9 mouse cellular contexts compared by ENCODE assay signal in genomic region chr5:135076368-135076767, GRCm38 (mm10). TPM values are rescaled to one million over a fixed set of nuclear protein-coding genes. Genes with fewer than 3 reads are reported as not detected.
DNase-seq lines count a peak whose midpoint lies in the region; ATAC-seq lines count a peak whose summit lies in the region.
"Had no signal": no experiment of that assay in that cellular context is flagged by ENCODE, and none has a peak within 500 bp of the region (broad histone marks: within the 10 kb centered on the region; RNA-seq: fewer than 3 reads in every experiment).

No protein-coding gene starts in this region.

- DNase-seq in heart, adult 11 months = peak; percentile 94
- DNase-seq in heart, postnatal 36 days = no peak
- no peak for DNase-seq in adrenal gland, postnatal 36 days
- no peak for DNase-seq in urinary bladder, postnatal 4 days (ENCODE audit: low spot score in 2 of 2)
- no peak for DNase-seq in embryo, embryonic 10 days (ENCODE audit: low spot score)

- peak overlapping the region; percentile 98; the same call in 1 of the 2 replicates for H3K9ac ChIP-seq in forebrain, embryonic 15.5 days (replicated peaks)
- no peak overlapping the region for H3K9ac ChIP-seq in kidney, embryonic 15.5 days
- H3K9ac ChIP-seq in midbrain, embryonic 15.5 days = peak overlapping the region; percentile 100

- intact Hi-C loops in heart, postnatal 36 days (cut with DNase I) = no loop called here

- peak overlapping the region; percentile 77 for H3K4me3 ChIP-seq in forebrain, embryonic 15.5 days
- H3K4me3 ChIP-seq in kidney, embryonic 15.5 days (replicated peaks) = peak overlapping the region; percentile 96
- H3K4me3 ChIP-seq in midbrain, embryonic 15.5 days = peak overlapping the region; percentile 100

- H3K36me3 ChIP-seq in forebrain, embryonic 15.5 days = peaks cover 19% of the 10 kb centered on the region
- peaks cover 31% of the 10 kb centered on the region for H3K36me3 ChIP-seq in kidney, embryonic 15.5 days
- H3K36me3 ChIP-seq in midbrain, embryonic 15.5 days (replicated peaks) = peaks cover 8% of the 10 kb centered on the region; the same call in 1 of the 2 replicates

- H3K4me2 ChIP-seq in forebrain, embryonic 15.5 days (replicated peaks) = peak overlapping the region; percentile 72
- peak overlapping the region; percentile 88 for H3K4me2 ChIP-seq in kidney, embryonic 15.5 days
- H3K4me2 ChIP-seq in midbrain, embryonic 15.5 days = peak overlapping the region; percentile 67

- peak overlapping the region; percentile 97 for H3K27ac ChIP-seq in forebrain, embryonic 15.5 days (replicated peaks)
- H3K27ac ChIP-seq in kidney, embryonic 15.5 days = peak overlapping the region; percentile 92
- H3K27ac ChIP-seq in midbrain, embryonic 15.5 days = peak overlapping the region; percentile 95; the same call in 1 of the 2 replicates

- ATAC-seq in forebrain, embryonic 15.5 days (replicated peaks) = no peak
- 0 out of 2 replicates have a peak, but pooled peaks have one; percentile 5 for ATAC-seq in kidney, embryonic 15.5 days (replicated peaks; ENCODE audit: low FRiP score)
- ATAC-seq in midbrain, embryonic 15.5 days (replicated peaks) = no peak

- H3K9me3 ChIP-seq in forebrain, embryonic 15.5 days = no peaks in the 10 kb centered on the region
- H3K9me3 ChIP-seq in kidney, embryonic 15.5 days (replicated peaks) = no peaks in the 10 kb centered on the region
- no peaks in the 10 kb centered on the region for H3K9me3 ChIP-seq in midbrain, embryonic 15.5 days
- H3K9me3 ChIP-seq: heart, embryonic 10.5 days had no signal

- H3K27me3 ChIP-seq in forebrain, embryonic 15.5 days = no peaks in the 10 kb centered on the region
- 0 out of 2 replicates have a peak, but pooled peaks cover 4% of the 10 kb centered on the region for H3K27me3 ChIP-seq in kidney, embryonic 15.5 days
- H3K27me3 ChIP-seq in midbrain, embryonic 15.5 days (replicated peaks) = no peaks in the 10 kb centered on the region

- 90% methylated on average over 14 of the region's 14 CpGs for WGBS in forebrain, embryonic 15.5 days
- 77% methylated on average over 14 of the region's 14 CpGs for WGBS in kidney, embryonic 15.5 days
- WGBS in midbrain, embryonic 15.5 days = 91% methylated on average over 14 of the region's 14 CpGs

- H3K4me1 ChIP-seq in forebrain, embryonic 15.5 days = peaks cover 28% of the 10 kb centered on the region
- H3K4me1 ChIP-seq in kidney, embryonic 15.5 days = peaks cover 37% of the 10 kb centered on the region
- H3K4me1 ChIP-seq in midbrain, embryonic 15.5 days = peaks cover 24% of the 10 kb centered on the region

RNA-seq across cellular contexts. Expression of gene Vps37d, which starts 1.7 kb away (rescaled TPM):
- total RNA-seq in heart, postnatal 36 days (2021) = 1 to 10 TPM in 1 of 2 experiments, under 1 TPM in 1; 0.95 to 1.6 TPM
- polyA plus RNA-seq in forebrain, embryonic 15.5 days (2015; fragmentation: Nextera tagmentation; extraction: Ambion mirVana) = 35.1 and 36.3 TPM in 2 replicates
- polyA plus RNA-seq in kidney, embryonic 15.5 days (2015; fragmentation: Nextera tagmentation; extraction: Ambion mirVana) = 9.2 and 10.9 TPM in 2 replicates
- polyA plus RNA-seq in midbrain, embryonic 15.5 days (2015; fragmentation: Nextera tagmentation; extraction: Ambion mirVana) = 39.5 and 47.8 TPM in 2 replicates
- 1 to 10 TPM; 1.8 to 3.7 TPM for total RNA-seq in adrenal gland, postnatal 36 days (2021)

RNA-seq across cellular contexts. Expression of gene Bud23, which starts 11.6 kb away (rescaled TPM):
- 10 to 100 TPM; 21.2 to 24.7 TPM for total RNA-seq in heart, postnatal 36 days (2021)
- 89.0 and 92.8 TPM in 2 replicates for polyA plus RNA-seq in forebrain, embryonic 15.5 days (2015; fragmentation: Nextera tagmentation; extraction: Ambion mirVana)
- 121 and 137 TPM in 2 replicates for polyA plus RNA-seq in kidney, embryonic 15.5 days (2015; fragmentation: Nextera tagmentation; extraction: Ambion mirVana)
- polyA plus RNA-seq in midbrain, embryonic 15.5 days (2015; fragmentation: Nextera tagmentation; extraction: Ambion mirVana) = 78.1 and 82.5 TPM in 2 replicates
- 10 to 100 TPM; 51.7 to 57.7 TPM for total RNA-seq in adrenal gland, postnatal 36 days (2021)

RNA-seq across cellular contexts. Expression of gene Dnajc30, which starts 12.4 kb away (rescaled TPM):
- 10 to 100 TPM; 38.5 to 40.4 TPM for total RNA-seq in heart, postnatal 36 days (2021)
- polyA plus RNA-seq in forebrain, embryonic 15.5 days (2015; fragmentation: Nextera tagmentation; extraction: Ambion mirVana) = 34.6 and 39.8 TPM in 2 replicates
- polyA plus RNA-seq in kidney, embryonic 15.5 days (2015; fragmentation: Nextera tagmentation; extraction: Ambion mirVana) = 30.9 and 36.7 TPM in 2 replicates
- 43.4 and 47.8 TPM in 2 replicates for polyA plus RNA-seq in midbrain, embryonic 15.5 days (2015; fragmentation: Nextera tagmentation; extraction: Ambion mirVana)
- 10 to 100 TPM; 28.1 to 34.6 TPM for total RNA-seq in adrenal gland, postnatal 36 days (2021)

RNA-seq across cellular contexts. Expression of gene Mlxipl, which starts 13.3 kb away (rescaled TPM):
- total RNA-seq in heart, postnatal 36 days (2021) = 10 to 100 TPM; 23.5 to 31.7 TPM
- polyA plus RNA-seq in forebrain, embryonic 15.5 days (2015; fragmentation: Nextera tagmentation; extraction: Ambion mirVana) = 1.1 and 1.4 TPM in 2 replicates
- polyA plus RNA-seq in kidney, embryonic 15.5 days (2015; fragmentation: Nextera tagmentation; extraction: Ambion mirVana) = 7.3 and 7.4 TPM in 2 replicates
- 0.81 and 0.91 TPM in 2 replicates for polyA plus RNA-seq in midbrain, embryonic 15.5 days (2015; fragmentation: Nextera tagmentation; extraction: Ambion mirVana)
- 10 to 100 TPM; 47.4 to 73.6 TPM for total RNA-seq in adrenal gland, postnatal 36 days (2021)

RNA-seq across cellular contexts. Expression of gene Stx1a, which starts 53.1 kb away (rescaled TPM):
- total RNA-seq in heart, postnatal 36 days (2021) = 1 to 10 TPM; 1.7 to 2.0 TPM
- polyA plus RNA-seq in forebrain, embryonic 15.5 days (2015; fragmentation: Nextera tagmentation; extraction: Ambion mirVana) = 78.6 and 78.9 TPM in 2 replicates
- polyA plus RNA-seq in kidney, embryonic 15.5 days (2015; fragmentation: Nextera tagmentation; extraction: Ambion mirVana) = 12.1 and 13.8 TPM in 2 replicates
- polyA plus RNA-seq in midbrain, embryonic 15.5 days (2015; fragmentation: Nextera tagmentation; extraction: Ambion mirVana) = 156 and 157 TPM in 2 replicates
- 1 to 10 TPM; 6.8 to 7.7 TPM for total RNA-seq in adrenal gland, postnatal 36 days (2021)
